Mouse (Mus musculus) bone marrow macrophage, adult 2 months (primary cell): ENCODE measurements around the gene Bcl9.

Source experiments
- CTCF ChIP-seq: IDR thresholded peaks from 2 replicates; pipeline ENCODE4 v1.5.1; 2012; ENCODE audit warnings: low read depth, mild to moderate bottlenecking, low read length, moderate library complexity
- POLR2A ChIP-seq: IDR thresholded peaks from 2 replicates; pipeline ENCODE4 v1.6.1; 2012; ENCODE audit warnings: mild to moderate bottlenecking, low read depth, low read length, borderline replicate concordance

- TF ChIP-seq CTCF (no peak), POLR2A (no peak)
These were observed 101.1 kb downstream of the Bcl9 start for GRCm38 (mm10) chr3:97196571-97196970.
